Mouse (Mus musculus) myocyte (in vitro differentiated cells): Measurements from ENCODE around the gene Tada3.

Source experiments
- CEBPB ChIP-seq: IDR thresholded peaks from 2 replicates; pipeline ENCODE4 v1.6.1; 2011; ENCODE audit warnings: mild to moderate bottlenecking, moderate library complexity; ENCODE audit not compliant: poor library complexity, insufficient read depth, severe bottlenecking
- E2F4 ChIP-seq: IDR thresholded peaks from one replicate; pipeline ENCODE4 v1.6.1; 2011; ENCODE audit warnings: mild to moderate bottlenecking, control low read depth, moderate library complexity; ENCODE audit not compliant: insufficient read depth
- MAX ChIP-seq: IDR thresholded peaks from one replicate; pipeline ENCODE4 v1.6.1; 2011; ENCODE audit warnings: low read depth, mild to moderate bottlenecking, control low read depth
- MYOD1 ChIP-seq, 3 experiments: IDR thresholded peaks; one replicate each; pipeline ENCODE4 v1.6.1; 2011; ENCODE audit warnings: control low read depth in 2 of 3, low read depth in 2 of 3, mild to moderate bottlenecking in 2 of 3, moderate library complexity in 1 of 3; ENCODE audit not compliant: insufficient read length in 2 of 3, control insufficient read depth in 1 of 3
- MYOG ChIP-seq, 3 experiments: IDR thresholded peaks; one replicate each; pipeline ENCODE4 v1.6.1; 2011; ENCODE audit warnings: control low read depth in 2 of 3, low read depth in 2 of 3, mild to moderate bottlenecking in 2 of 3; ENCODE audit not compliant: insufficient read length in 2 of 3, control insufficient read depth in 1 of 3, insufficient read depth in 1 of 3
- POLR2A ChIP-seq: IDR thresholded peaks from one replicate; pipeline ENCODE4 v1.6.1; 2011; ENCODE audit warnings: low read depth, mild to moderate bottlenecking, control low read depth, moderate library complexity; ENCODE audit not compliant: insufficient read length
- POLR2AphosphoS2 ChIP-seq: IDR thresholded peaks from one replicate; pipeline ENCODE4 v1.6.1; 2011; ENCODE audit warnings: low read depth, control low read depth; ENCODE audit not compliant: insufficient read length
- TCF12 ChIP-seq: IDR thresholded peaks from one replicate; pipeline ENCODE4 v1.6.1; 2011; ENCODE audit warnings: mild to moderate bottlenecking, control low read depth; ENCODE audit not compliant: poor library complexity, insufficient read depth, severe bottlenecking
- USF1 ChIP-seq: IDR thresholded peaks from one replicate; pipeline ENCODE4 v1.6.1; 2011; ENCODE audit warnings: low read depth, mild to moderate bottlenecking, control low read depth, moderate library complexity

DNA sequence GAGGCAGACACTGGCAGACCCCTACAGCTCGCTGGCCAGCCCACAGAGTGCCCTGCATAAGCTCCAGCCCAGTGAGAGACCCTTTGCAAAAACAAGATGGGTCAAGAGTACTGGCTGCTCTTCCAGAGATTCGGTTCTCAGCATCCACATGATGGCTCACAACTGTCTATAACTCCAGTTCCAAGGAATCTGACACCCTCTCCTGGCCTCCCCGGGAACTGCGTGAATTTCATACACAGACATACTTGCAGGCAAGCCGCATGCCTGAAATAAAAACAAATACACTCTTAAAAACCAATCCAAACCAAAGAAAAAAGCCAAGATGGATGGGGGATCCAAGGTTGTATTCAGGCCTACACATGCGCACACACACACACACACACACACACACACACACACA, 17.8 kb upstream of the Tada3 start:
- no peak for TF ChIP-seq POLR2AphosphoS2
- no peak for TF ChIP-seq TCF12
- TF ChIP-seq MYOG (IDR thresholded peaks at IDR 0.05; ENCODE audit: control insufficient read depth in 1 of 3, insufficient read depth in 1 of 3, insufficient read length in 2 of 3, low read depth in 2 of 3) = no peak
- TF ChIP-seq POLR2A = no peak
- no peak for TF ChIP-seq CEBPB
- TF ChIP-seq USF1 = no peak
- no peak for TF ChIP-seq E2F4
- TF ChIP-seq MYOD1 (IDR thresholded peaks at IDR 0.05; ENCODE audit: control insufficient read depth in 1 of 3, insufficient read length in 2 of 3, low read depth in 2 of 3) = no peak
- TF ChIP-seq MAX = no peak
